8 mouse cellular contexts compared by ENCODE assay signal in the genomic region with DNA sequence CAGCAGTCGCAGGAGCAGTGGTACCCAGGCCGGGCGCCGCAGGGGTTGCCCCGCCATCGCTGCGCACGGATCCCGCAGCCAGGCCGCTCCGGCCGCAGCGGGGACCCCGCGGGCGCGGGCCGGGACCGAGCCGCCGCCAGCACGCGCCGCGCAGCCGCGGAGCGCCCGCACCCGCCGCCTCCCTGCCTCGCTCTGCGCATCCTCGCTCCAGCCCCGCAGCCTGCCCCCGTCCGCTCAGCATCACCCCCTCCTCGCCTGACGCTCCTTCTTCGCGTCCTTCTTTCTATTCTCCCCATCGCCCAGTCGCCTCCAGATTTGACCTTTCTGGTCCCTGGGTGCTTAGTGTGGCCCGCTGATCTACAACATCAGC. TPM values are rescaled to one million over a fixed set of nuclear protein-coding genes. Genes with fewer than 3 reads are reported as not detected.
A peak's percentile ranks its signal among the peaks of the same experiment; 100 is the strongest.
DNase-seq lines count a peak whose midpoint lies in the region; ATAC-seq and TF ChIP-seq lines count a peak whose summit lies in the region.

A gene (minus strand): TSS at position 177 of the 370 bp plus-strand sequence.

- H3K4me1 ChIP-seq in heart, adult 2 months (ENCODE audit: control insufficient read depth, insufficient read depth, low read length) = no peaks in the 10 kb centered on the region
- no peaks in the 10 kb centered on the region; a peak in 1 of 4 replicates for H3K4me1 ChIP-seq in ES-E14 (ENCODE audit: control insufficient read depth in 2 of 2, insufficient read depth in 2 of 2, low read length in 2 of 2, poor library complexity in 1 of 2)
- H3K4me1 ChIP-seq in embryonic facial prominence, embryonic 12.5 days = 0 out of 2 replicates have a peak, but pooled peaks cover 5% of the 10 kb centered on the region
- peaks cover 5% of the 10 kb centered on the region for H3K4me1 ChIP-seq in intestine, embryonic 16.5 days (ENCODE audit: control insufficient read depth, insufficient read depth, low read length)
- no peaks in the 10 kb centered on the region for H3K4me1 ChIP-seq in liver, embryonic 15.5 days (replicated peaks)
- H3K4me1 ChIP-seq in stomach, embryonic 15.5 days = 0 out of 2 replicates have a peak, but pooled peaks cover 5% of the 10 kb centered on the region

- no peaks in the 10 kb centered on the region for H3K9me3 ChIP-seq in ES-E14 (ENCODE audit: control insufficient read depth, insufficient read depth, low read depth, low read length)
- no peaks in the 10 kb centered on the region for H3K9me3 ChIP-seq in embryonic facial prominence, embryonic 12.5 days
- H3K9me3 ChIP-seq in intestine, embryonic 16.5 days (ENCODE audit: control insufficient read depth, low read length) = no peaks in the 10 kb centered on the region
- no peaks in the 10 kb centered on the region for H3K9me3 ChIP-seq in liver, embryonic 15.5 days (replicated peaks)
- no peaks in the 10 kb centered on the region for H3K9me3 ChIP-seq in stomach, embryonic 15.5 days

- intact Hi-C loops in heart, adult 2 months (cut with DNase I) = no loop called here

- H3K79me2 ChIP-seq in heart, adult 2 months (replicated peaks; ENCODE audit: control insufficient read depth, insufficient read depth, low read length) = no peaks in the 10 kb centered on the region

- H3K27me3 ChIP-seq in heart, adult 2 months (ENCODE audit: control insufficient read depth, insufficient read depth, low read length) = peaks cover 10% of the 10 kb centered on the region
- peaks cover 33% of the 10 kb centered on the region for H3K27me3 ChIP-seq in embryonic facial prominence, embryonic 12.5 days
- peaks cover 26% of the 10 kb centered on the region for H3K27me3 ChIP-seq in intestine, embryonic 16.5 days (replicated peaks; ENCODE audit: control insufficient read depth, insufficient read depth, low read length)
- H3K27me3 ChIP-seq in liver, embryonic 15.5 days = peaks cover 56% of the 10 kb centered on the region
- peaks cover 22% of the 10 kb centered on the region for H3K27me3 ChIP-seq in stomach, embryonic 15.5 days (replicated peaks)

- peak within 1 kb of the TSS; percentile 41 for H3K9ac ChIP-seq in heart, adult 2 months (ENCODE audit: low read depth, low read length)
- peak within 1 kb of the TSS; percentile 69 for H3K9ac ChIP-seq in ES-E14 (ENCODE audit: insufficient read depth, low read depth, low read length, poor library complexity, severe bottlenecking)
- H3K9ac ChIP-seq in embryonic facial prominence, embryonic 12.5 days = peak within 1 kb of the TSS; percentile 77
- H3K9ac ChIP-seq in intestine, embryonic 16.5 days (ENCODE audit: low read depth, low read length) = peak within 1 kb of the TSS; percentile 64
- no peak within 1 kb of the TSS for H3K9ac ChIP-seq in liver, embryonic 15.5 days
- peak within 1 kb of the TSS; percentile 19 for H3K9ac ChIP-seq in stomach, embryonic 15.5 days

- no peak for TF ChIP-seq POLR2A in heart, adult 2 months (IDR thresholded peaks at IDR 0.05; ENCODE audit: insufficient read depth, low read depth, low read length)

- in situ Hi-C loops in ES-E14 (cut with MboI; ENCODE audit: low sequenced_read_pairs in 2 of 2, unreplicated experiment in 2 of 2) = no loop called here

- DNase-seq in heart, adult 2 months = no peak
- no peak for DNase-seq in heart, adult 8-10 months (ENCODE audit: low spot score)
- DNase-seq in ES-E14 (ENCODE audit: low read depth, low spot score) = no peak
- DNase-seq in urinary bladder, postnatal 36 days (ENCODE audit: low spot score in 2 of 2) = no peak

- H3K36me3 ChIP-seq in heart, adult 2 months (ENCODE audit: control insufficient read depth, insufficient read depth, low read length) = no peaks in the 10 kb centered on the region
- H3K36me3 ChIP-seq in ES-E14 (ENCODE audit: control insufficient read depth, insufficient read depth, low read length, poor library complexity, severe bottlenecking) = no peaks in the 10 kb centered on the region
- no peaks in the 10 kb centered on the region for H3K36me3 ChIP-seq in embryonic facial prominence, embryonic 12.5 days
- no peaks in the 10 kb centered on the region for H3K36me3 ChIP-seq in intestine, embryonic 16.5 days (ENCODE audit: control insufficient read depth, insufficient read depth, low read length)
- no peaks in the 10 kb centered on the region for H3K36me3 ChIP-seq in liver, embryonic 15.5 days (replicated peaks)
- no peaks in the 10 kb centered on the region for H3K36me3 ChIP-seq in stomach, embryonic 15.5 days

- H3K27ac ChIP-seq in heart, adult 2 months = no peak within 1 kb of the TSS
- H3K27ac ChIP-seq in ES-E14 (ENCODE audit: insufficient read depth, low read depth, low read length, poor library complexity, severe bottlenecking) = no peak within 1 kb of the TSS
- no peak within 1 kb of the TSS for H3K27ac ChIP-seq in embryonic facial prominence, embryonic 12.5 days
- H3K27ac ChIP-seq in intestine, embryonic 16.5 days (ENCODE audit: low read length) = no peak within 1 kb of the TSS
- H3K27ac ChIP-seq in liver, embryonic 15.5 days (replicated peaks) = no peak within 1 kb of the TSS
- no peak within 1 kb of the TSS for H3K27ac ChIP-seq in stomach, embryonic 15.5 days

- peak; percentile 77; the same call in 1 of the 2 replicates for ATAC-seq in embryonic facial prominence, embryonic 12.5 days (ENCODE audit: insufficient number of reproducible peaks, insufficient read depth, low FRiP score, low TSS enrichment)
- ATAC-seq in intestine, embryonic 16.5 days = peak; percentile 55
- no peak for ATAC-seq in liver, embryonic 15.5 days (ENCODE audit: insufficient read depth)
- ATAC-seq in stomach, embryonic 15.5 days (ENCODE audit: insufficient read depth, low FRiP score, low read depth) = no peak

- peak within 1 kb of the TSS; percentile 97 for H3K4me2 ChIP-seq in embryonic facial prominence, embryonic 12.5 days (replicated peaks)
- peak within 1 kb of the TSS; percentile 97 for H3K4me2 ChIP-seq in intestine, embryonic 16.5 days (ENCODE audit: low read depth, low read length)
- peak within 1 kb of the TSS; percentile 63 for H3K4me2 ChIP-seq in liver, embryonic 15.5 days
- peak within 1 kb of the TSS; percentile 97 for H3K4me2 ChIP-seq in stomach, embryonic 15.5 days

- no peak within 1 kb of the TSS for H3K4me3 ChIP-seq in heart, adult 2 months
- peak within 1 kb of the TSS; percentile 69 to 75 for H3K4me3 ChIP-seq in ES-E14 (ENCODE audit: insufficient read depth in 1 of 2, low read depth in 1 of 2, low read length in 2 of 2, poor library complexity in 1 of 2, severe bottlenecking in 1 of 2)
- peak within 1 kb of the TSS; percentile 75 for H3K4me3 ChIP-seq in embryonic facial prominence, embryonic 12.5 days
- H3K4me3 ChIP-seq in intestine, embryonic 16.5 days (ENCODE audit: low read length) = peak within 1 kb of the TSS; percentile 66
- peak within 1 kb of the TSS; percentile 40 for H3K4me3 ChIP-seq in liver, embryonic 15.5 days (replicated peaks)
- peak within 1 kb of the TSS; percentile 56 for H3K4me3 ChIP-seq in stomach, embryonic 15.5 days (replicated peaks)

- no peak for TF ChIP-seq EP300 in heart, adult 2 months (IDR thresholded peaks at IDR 0.05; ENCODE audit: insufficient read depth, low read depth, low read length)

- TF ChIP-seq CTCF in heart, adult 2 months (IDR thresholded peaks at IDR 0.05) = no peak

- 2% methylated on average over 40 of the region's 44 CpGs for WGBS in heart, adult 2 months
- 1% methylated on average over 42 of the region's 44 CpGs for WGBS in embryonic facial prominence, embryonic 12.5 days
- under 1% methylated on average over 40 of the region's 44 CpGs for WGBS in intestine, embryonic 16.5 days
- WGBS in liver, embryonic 15.5 days (ENCODE audit: insufficient replicate concordance) = 2% methylated on average over 44 of the region's 44 CpGs
- 1% methylated on average over 39 of the region's 44 CpGs for WGBS in stomach, embryonic 15.5 days

TF ChIP-seq in ES-E14, 5 proteins besides CTCF, POLR2A, EP300 and RAD21:
- no peak for TF ChIP-seq ZNF384 (IDR thresholded peaks at IDR 0.05; ENCODE audit: low read depth, low read length)

RNA-seq across cellular contexts. Expression of the gene that starts here (rescaled TPM):
- total RNA-seq in heart, adult 2 months (2021) = under 1 TPM; 0.03 to 0.05 TPM
- 0.06 and 0.09 TPM in 2 replicates for polyA plus RNA-seq in heart, adult 2 months (2012; rRNA removed)
- total RNA-seq in heart, adult 8-10 months (2022) = under 1 TPM; 0.09 to 0.23 (median 0.10) TPM
- 0.48 and 0.54 TPM in 2 replicates for total RNA-seq in ES-E14 (2012; rRNA removed)
- 4.1 and 4.6 TPM in 2 replicates for polyA plus RNA-seq in embryonic facial prominence, embryonic 12.5 days (2016; fragmentation: Nextera tagmentation; extraction: Ambion mirVana)
- polyA plus RNA-seq in intestine, embryonic 16.5 days (2015; fragmentation: Nextera tagmentation; extraction: Ambion mirVana) = 0.39 and 0.43 TPM in 2 replicates
- 0.05 and 0.07 TPM in 2 replicates for polyA plus RNA-seq in liver, embryonic 15.5 days (2015; fragmentation: Nextera tagmentation; extraction: Ambion mirVana)
- 0.75 and 1.1 TPM in 2 replicates for polyA plus RNA-seq in stomach, embryonic 15.5 days (2015; fragmentation: Nextera tagmentation; extraction: Ambion mirVana)

Comparison
In these comparisons a context has a peak if more than half of its experiments do, and no peak if none do; other contexts are left out.
1. Peak in ATAC-seq, H3K4me3 ChIP-seq, H3K9ac ChIP-seq and H3K4me2 ChIP-seq in intestine, embryonic 16.5 days; RNA of the gene not detected or under 1 TPM.